Mouse (Mus musculus) embryo, embryonic 11.5 days (tissue): ENCODE measurements at regions not wholly inside any gene's neighbourhood (a gene's known extent, or its start where the extent isn't known, plus 50 kb on each side); places are given as distances from the start of the nearest gene placed in this dataset.

Experiments used
- DNase-seq: peaks from one replicate; pipeline ENCODE4 v3.0.0-alpha.2; 2012; ENCODE audit warnings: low read depth, low spot score

GRCm38 (mm10) chr4:100616161-100616915 lies 137.7 kb downstream of the Ube2u start:
- DNase-seq: no peak

- no peak for DNase-seq
Measured at GRCm38 (mm10) chr4:100616916-100617488, 138.4 kb downstream of the Ube2u start.

- no peak for DNase-seq
Measured at GRCm38 (mm10) chr4:100624656-100625055, 146.0 kb downstream of the Ube2u start.

GRCm38 (mm10) chr4:100626551-100626950 lies 147.9 kb downstream of the Ube2u start:
- DNase-seq: no peak

- DNase-seq: no peak
Measured at GRCm38 (mm10) chr4:100634388-100634787, 142.1 kb upstream of the Cachd1 start.

GRCm38 (mm10) chr4:100637597-100637996 lies 138.9 kb upstream of the Cachd1 start:
- no peak for DNase-seq

- DNase-seq: no peak
Measured at GRCm38 (mm10) chr4:100661154-100661553, 115.3 kb upstream of the Cachd1 start.

GRCm38 (mm10) chr4:100664619-100665264 lies 111.7 kb upstream of the Cachd1 start:
- DNase-seq: peak; percentile 38

GRCm38 (mm10) chr4:100670553-100670952 lies 105.9 kb upstream of the Cachd1 start:
- no peak for DNase-seq

GRCm38 (mm10) chr4:100674916-100675315 lies 101.6 kb upstream of the Cachd1 start:
- DNase-seq: no peak

- no peak for DNase-seq
Measured at GRCm38 (mm10) chr4:100683757-100684156, 92.7 kb upstream of the Cachd1 start.

- DNase-seq: no peak
Measured at GRCm38 (mm10) chr4:100700002-100700401, 76.5 kb upstream of the Cachd1 start.

GRCm38 (mm10) chr4:100700418-100700817 lies 76.1 kb upstream of the Cachd1 start:
- DNase-seq: no peak

GRCm38 (mm10) chr4:100705960-100706359 lies 70.5 kb upstream of the Cachd1 start:
- no peak for DNase-seq

GRCm38 (mm10) chr4:100707125-100707524 lies 69.3 kb upstream of the Cachd1 start:
- DNase-seq: no peak

GRCm38 (mm10) chr4:100708247-100708646 lies 68.2 kb upstream of the Cachd1 start:
- DNase-seq: no peak

GRCm38 (mm10) chr4:100714240-100714639 lies 62.2 kb upstream of the Cachd1 start:
- no peak for DNase-seq

GRCm38 (mm10) chr4:100717601-100718000 lies 58.9 kb upstream of the Cachd1 start:
- no peak for DNase-seq

GRCm38 (mm10) chr4:100722532-100722931 lies 53.9 kb upstream of the Cachd1 start:
- DNase-seq: peak; percentile 16

- no peak for DNase-seq
Measured at GRCm38 (mm10) chr4:100723053-100723452, 53.4 kb upstream of the Cachd1 start.

GRCm38 (mm10) chr4:100725811-100726210 lies 50.7 kb upstream of the Cachd1 start:
- DNase-seq: no peak

- no peak for DNase-seq
Measured at GRCm38 (mm10) chr4:100726496-100726895, 50.0 kb upstream of the Cachd1 start.
